Mouse (Mus musculus) layer of hippocampus, postnatal 10 days (tissue): Measurements from ENCODE around the gene Tnks1bp1. TPM values are rescaled to one million over a fixed set of nuclear protein-coding genes. Genes with fewer than 3 reads are reported as not detected.

ENCODE experiments used
- DNase-seq, 2 experiments: peaks; one replicate each; pipeline ENCODE4 v3.0.0; 2021; ENCODE audit warnings: low spot score in 2 of 2
- long read RNA-seq: library from polyadenylated mRNA; stranded (forward); transcript quantifications from one replicate; pipeline ENCODE4 v2.0.0, GENCODE M21; 2023
- total RNA-seq, 2 experiments: library from RNA; stranded (reverse); gene quantifications; 2 replicates each; pipeline ENCODE4 v1.2.3; 2021

Gene Tnks1bp1
- 100 to 1,000 TPM; 112 to 130 TPM for total RNA-seq
- long read RNA-seq, partial matches to known transcripts: 12 of 15 reads
- long read RNA-seq, other reads (novel, unspliced or antisense): 3 of 15 reads

DNA sequence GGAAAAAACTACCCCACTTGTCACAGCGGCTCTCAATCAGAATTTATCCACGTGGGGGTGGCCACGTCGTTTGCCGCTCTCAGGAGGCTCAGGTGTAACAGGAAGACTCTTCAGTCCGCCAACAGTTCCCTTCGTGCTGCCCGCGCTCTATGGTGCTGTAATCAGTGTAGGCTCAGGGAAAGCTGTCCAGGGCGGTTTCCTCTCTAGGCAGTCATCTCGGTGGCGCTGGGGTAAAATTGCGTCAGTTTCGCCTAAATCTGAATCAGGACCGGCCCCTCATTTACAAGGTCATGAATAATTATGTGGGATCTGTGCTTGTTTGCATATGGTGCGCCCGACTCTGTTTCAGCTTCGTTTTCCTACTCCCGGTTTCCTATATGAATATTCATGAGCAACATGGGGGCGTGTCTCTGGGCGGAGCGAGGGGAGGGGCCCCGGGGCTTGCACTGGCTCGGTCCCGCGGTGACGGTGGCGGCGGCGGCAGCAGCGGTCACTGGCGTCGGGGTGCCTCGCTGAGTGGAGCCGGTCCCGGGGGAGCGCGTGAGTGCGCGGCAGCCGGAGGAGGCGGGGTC is at the start of gene Tnks1bp1:
Gene Tnks1bp1, plus strand, starts transcription at position 427 of the 572 bp plus-strand sequence.
- DNase-seq: peak; percentile 91 to 95

DNA sequence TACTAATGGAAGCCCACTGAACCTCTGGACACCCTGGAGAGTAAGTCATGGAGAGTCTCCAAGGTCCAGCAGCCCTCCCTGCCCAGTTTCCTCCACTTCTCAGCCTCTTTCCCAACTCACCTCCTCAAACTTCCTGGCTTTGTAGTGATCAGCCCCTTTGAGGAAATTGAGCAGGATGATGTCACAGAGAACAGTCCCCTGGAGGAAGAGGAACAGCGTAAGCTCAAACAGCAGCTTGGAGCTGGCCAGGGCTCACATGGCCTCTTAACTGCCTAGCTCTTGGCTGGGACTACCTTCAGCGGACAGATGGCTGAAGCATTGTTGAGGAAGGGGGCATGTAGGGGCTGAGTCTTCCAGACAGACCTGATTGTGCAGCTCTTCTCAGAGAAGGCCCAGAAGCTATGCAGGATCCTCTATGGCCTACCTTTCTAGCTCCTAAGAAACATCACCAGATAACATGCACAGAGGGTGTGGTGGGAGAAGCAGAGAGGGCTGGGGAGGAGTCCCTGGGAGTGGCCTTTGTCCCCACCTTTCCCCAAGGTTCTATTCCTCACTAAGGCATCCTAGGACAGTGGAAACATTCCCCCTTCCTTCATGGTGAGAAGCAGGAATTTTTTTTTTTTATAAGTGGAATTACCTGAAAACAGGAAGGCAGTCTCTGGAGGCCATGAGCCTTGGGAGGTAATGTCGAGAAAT is 48.2 kb upstream of the Tnks1bp1 start:
- no peak for DNase-seq

DNA sequence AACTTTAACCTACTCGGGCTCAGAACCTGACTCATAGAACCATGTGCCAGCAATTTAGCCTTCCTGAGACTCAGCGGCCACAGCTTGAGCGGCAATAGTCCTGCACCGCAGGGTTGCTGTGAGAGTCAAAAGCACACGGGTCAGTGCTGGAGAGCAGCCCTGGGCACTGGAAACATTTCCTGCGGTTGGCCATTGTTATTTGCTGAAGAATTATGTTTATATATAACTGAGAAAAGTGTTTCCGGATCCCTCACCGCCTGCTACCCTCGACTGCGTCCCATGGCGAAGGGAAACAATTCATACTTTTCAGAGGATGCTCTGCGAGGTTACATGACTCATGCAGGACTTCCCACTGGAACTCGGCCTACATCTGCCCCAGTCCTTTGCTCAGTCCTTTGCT is 46.3 kb upstream of the Tnks1bp1 start:
- no peak for DNase-seq

DNA sequence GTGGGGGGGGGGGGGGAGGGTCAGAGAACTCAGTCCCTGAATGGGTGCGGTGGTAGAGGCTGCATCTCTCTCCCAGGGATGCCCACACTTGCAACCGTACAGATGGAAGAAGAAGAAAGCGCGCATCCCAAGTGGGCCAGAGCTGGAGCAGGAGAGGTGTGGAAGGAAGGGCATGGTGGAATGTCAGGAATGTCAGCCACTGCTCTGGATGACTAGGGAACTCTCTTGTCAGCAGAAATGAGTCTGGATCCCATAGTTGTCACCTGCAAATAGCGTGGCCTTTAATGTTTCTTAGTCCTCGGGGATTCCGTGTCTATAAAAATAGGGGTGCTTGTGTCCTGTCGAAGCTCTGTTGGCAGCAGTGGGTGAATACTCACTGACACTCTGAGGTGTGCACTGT is 45.2 kb upstream of the Tnks1bp1 start:
- DNase-seq: no peak

DNA sequence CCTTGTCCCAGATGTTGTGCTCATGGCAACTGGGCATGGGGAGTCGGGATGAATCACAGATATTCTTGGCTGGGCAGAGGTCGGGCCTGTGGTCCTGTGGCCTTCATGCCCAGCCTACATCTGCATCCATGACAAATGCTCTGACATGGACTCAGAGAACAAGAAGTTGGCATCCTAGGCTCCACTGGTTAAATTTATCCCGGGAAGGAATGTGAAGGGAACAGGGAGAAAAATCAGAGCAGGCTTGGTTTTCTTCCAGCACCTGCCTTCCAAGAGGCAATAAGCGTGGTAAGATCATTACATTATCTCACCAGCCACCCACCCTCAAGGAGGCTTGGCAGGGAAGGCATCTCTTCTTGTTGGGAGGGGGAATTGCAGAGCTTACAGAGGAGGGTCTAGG is 43.5 kb upstream of the Tnks1bp1 start:
- DNase-seq: peak in 1 of 2 experiments; percentile 11

DNA sequence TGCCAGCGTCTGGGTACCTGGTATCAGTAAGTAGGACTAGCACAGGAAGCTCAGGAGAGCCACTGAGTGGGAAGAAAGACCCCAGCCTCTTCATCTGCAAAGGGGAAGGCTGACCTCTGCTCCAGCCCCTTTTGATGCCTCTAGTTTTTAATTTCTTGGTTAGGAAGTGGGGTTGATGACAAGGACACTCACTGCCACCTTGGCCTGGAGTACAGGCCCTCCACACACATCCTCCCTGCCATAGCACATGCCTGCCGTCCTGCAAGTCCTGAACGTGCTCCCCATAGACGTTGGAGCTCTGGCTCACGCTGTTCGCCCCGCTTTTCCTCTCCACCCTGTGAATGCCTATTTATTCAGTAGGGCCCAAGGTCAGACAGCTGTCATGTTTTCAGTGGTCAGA is 41.2 kb upstream of the Tnks1bp1 start:
- no peak for DNase-seq

DNA sequence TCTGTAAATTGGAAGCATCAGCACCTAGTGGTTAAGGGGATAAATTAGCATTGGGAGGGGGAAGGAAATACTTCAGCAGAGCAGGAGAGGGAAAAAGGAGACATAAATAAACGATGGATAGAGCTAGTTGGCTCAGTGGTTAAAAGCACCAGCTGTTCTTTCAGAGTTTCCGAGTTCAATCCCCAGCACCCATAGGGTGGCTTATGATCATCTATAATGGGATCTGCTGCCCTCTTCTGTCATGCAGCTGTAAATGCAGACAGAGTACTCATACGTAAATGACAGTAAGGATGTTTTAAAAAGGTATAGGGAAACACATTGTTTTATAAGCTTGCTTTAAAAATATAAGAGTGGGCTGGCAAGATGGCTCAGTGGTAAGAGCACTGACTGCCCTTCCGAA is 40.1 kb upstream of the Tnks1bp1 start:
- DNase-seq: peak in 1 of 2 experiments; percentile 18

DNA sequence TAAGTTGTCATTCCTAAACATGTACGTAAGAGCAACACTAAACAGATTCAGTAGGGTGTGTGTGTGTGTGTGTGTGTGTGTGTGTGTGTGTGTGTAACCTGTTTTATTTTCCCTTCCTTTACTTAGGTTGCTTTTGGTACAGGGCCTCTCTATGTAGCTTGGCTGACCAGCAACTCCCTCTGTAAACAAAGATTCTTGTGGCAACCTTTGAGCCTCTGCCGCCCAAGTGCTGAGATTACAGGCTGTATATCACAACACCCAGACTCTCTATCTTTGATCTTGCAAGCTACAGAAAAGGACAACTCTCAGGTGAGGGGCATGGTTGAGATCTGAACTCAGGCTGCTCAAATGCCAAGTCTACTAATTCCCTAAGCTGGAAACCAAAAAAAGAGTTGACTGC is 38.6 kb upstream of the Tnks1bp1 start:
- DNase-seq: no peak

DNA sequence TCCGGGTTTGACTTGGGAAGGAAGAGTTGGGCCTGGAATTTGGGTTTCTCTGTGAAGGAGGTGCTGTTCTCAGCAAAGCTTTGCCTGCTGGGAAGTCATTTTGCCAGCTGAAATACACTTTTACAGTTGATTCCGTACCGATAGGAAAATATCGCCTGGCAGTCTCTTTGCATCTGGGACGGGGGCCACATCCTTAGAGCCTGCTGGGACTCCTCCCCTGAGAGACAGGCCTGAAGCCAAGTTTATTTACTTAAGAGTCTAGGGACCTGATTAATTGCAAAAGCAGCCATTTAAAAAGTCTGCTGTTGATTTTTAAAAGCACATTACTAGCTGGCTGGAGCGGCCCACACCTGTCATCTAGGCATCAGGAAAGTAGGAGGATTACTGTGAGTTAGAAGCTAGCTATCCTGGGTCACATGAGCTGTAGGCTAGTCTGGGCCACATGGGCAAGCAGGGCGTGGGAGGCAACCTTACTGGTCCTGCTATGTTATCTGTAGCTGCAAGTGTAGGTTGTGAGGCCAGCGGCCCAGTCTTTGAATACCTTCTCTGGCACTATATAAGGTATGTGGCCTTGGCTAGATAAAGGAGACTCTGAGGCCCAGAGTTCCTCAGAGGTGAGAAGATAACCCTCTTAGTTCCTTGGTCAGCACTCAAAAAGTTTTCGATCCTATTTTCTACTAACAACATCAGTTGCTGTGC is 35.8 kb upstream of the Tnks1bp1 start:
- DNase-seq: peak in 1 of 2 experiments; percentile 28

DNA sequence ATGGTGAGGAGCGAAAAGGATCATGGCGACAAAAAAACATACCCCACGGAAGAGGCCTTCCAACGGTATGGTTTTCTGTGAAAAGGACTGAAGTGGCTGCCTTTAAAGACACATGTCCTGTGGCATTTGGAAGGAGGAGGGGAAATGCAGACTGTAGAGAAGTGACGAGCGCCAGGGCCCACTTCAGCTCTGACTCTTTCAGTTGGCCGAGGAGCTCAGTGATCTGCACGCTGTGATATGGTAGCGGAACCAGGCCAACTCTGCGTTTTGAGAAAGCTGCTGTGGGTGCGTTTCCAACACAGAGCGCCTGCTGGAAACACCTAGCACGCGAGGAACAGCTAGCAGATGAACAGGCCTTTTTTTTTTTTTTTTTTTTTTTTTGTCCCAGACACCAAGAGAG is 35.1 kb upstream of the Tnks1bp1 start:
- DNase-seq: peak in 1 of 2 experiments; percentile 43

DNA sequence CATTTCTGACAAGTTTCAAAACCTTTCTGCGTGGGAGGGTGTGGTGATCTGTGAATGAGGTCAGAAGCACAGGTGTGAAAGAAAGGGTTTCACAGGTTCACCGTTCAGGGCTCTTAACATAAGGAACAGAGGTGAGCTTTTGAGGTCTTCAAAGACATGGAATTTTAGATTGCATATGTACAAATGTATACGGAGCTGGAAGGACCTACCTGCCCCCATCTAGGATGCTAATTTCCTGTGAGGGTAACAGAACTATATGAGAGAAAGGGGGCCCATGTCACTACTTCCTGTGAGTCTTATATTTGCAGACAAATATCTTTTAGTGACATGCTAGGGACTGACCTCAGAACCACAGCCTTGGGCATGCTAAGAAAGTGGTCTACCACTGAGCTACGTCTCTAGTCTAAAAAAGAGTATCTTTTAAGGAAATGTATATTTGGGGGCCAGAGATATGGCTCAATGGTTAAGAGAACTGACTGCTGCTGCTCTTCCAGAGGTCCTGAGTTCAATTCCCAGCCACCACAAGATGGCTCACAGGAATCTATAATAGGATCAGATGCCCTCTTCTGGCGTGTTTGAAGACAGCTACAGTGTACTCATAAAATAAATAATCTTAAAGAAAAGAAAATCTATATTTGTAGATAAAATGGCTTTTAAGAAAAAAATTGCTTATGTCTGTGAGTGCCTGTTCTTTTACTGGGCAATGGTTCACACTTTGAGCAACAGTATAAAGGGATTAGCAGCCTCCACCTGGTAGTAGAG is 33.8 kb upstream of the Tnks1bp1 start:
- DNase-seq: no peak

DNA sequence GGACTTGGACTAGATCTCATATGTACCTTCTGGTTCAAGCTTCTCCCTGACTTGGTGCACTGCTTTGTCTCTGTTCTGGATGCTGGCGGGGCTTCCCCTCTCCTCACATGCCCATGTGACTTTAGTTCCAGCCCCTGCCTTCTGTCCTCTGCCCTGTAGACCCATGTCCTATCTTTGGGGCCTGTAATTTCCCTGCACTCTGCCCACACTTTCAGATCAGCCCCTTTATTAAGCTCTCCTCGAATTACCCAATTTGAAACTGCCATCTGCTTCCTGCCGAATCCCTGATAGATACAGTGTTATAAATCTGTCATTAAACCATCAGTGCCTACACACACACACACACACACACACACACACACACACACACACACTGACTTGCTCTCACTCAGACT is 33.2 kb upstream of the Tnks1bp1 start:
- DNase-seq: peak; percentile 34 to 39

DNA sequence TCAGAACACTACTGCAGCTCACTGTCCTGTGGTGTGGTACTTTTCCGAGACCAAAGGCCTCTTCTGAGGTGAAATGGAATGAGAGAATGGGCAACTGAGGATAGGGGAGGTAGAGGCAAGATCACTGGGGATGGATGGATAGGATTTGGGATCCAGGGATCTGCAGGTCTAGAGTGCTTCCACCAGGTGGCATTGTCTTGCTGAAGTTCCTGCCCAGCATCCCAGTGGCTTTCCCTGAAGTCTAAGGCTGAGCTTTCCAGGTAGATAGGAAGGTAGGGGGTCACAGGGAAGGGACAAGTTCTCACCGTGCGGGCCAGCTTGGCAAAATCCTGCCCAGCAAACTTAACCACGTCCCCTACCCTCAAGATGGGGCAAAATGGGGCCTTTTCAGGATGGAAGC is 25.8 kb upstream of the Tnks1bp1 start:
- DNase-seq: peak in 1 of 2 experiments; percentile 39

DNA sequence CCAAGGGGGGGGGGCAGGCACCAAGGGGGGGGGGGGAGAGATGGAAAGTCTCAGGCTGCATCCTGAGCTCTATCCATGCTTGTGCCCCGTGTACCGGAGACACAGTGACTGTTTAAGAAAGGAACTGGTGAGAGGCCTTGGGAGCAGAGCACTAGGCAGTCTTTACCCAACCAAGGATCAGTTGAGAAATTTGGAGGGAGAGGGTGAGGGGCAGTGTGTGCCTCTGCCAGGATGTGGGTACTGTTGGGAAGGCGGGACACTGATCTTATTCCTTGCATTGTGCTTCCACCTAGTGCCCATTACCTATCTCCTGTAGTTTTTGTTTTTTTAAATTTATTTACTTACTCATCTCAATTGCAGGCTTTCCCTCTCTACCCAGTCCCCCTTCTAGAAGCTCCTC is 21.6 kb upstream of the Tnks1bp1 start:
- DNase-seq: no peak

DNA sequence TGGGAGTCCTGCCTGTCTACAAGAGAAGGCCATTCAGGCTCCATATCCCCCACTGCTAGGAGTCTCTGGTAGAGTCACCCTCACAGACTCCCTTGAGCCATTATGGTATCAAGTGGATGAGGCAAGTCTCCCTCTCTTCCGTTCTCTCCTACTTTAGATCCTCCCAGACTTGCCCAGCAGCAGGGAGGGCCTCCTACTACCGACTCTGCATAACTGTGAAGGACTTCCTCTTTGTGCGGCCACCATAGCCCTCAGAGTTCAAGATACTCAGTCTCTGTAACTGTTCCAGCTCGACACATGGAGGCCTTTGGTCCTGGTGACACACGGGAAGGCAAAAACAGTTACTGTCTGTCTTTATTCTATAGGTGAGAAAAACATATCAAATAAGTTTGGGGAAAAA is 20.5 kb upstream of the Tnks1bp1 start:
- DNase-seq: no peak

DNA sequence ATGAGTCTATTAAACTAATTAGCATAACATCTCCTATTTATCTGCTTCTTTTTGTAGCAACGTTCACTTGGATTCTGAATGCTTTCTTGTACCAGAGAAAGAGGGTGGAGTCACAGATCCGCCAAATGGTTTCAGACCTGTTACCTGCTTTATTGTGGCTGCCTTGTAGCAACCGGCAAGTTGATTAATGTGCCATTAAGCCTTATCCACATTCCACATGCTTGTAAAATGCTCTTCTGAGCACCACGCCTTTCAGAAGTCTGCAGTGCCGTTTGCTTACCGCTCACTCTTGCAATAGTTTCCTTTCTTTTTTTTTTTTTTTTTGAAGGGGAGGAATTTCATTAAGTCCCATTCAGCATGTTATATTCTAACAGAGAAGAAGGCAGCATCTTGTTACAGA is 17.9 kb upstream of the Tnks1bp1 start:
- DNase-seq: no peak

DNA sequence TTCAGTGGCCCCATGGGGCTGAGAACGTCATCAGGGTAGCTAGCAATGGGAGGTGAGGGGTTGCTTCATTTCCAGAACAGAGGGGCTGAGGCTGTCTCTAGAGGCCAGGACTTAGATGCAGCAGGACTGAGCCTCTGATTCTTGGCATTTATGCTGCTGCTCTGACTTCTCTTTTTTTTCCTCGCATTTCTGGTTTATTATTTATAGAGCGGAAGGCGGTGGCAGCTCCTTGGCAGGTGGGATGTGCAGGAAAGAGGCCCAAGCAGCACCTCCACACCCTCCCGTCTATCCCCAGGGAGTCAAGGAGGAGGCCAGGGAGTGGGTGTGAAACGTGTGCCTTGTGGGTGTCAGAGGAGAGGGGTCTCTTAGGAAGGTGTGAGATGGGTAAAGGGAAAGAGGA is 16.8 kb upstream of the Tnks1bp1 start:
- no peak for DNase-seq

DNA sequence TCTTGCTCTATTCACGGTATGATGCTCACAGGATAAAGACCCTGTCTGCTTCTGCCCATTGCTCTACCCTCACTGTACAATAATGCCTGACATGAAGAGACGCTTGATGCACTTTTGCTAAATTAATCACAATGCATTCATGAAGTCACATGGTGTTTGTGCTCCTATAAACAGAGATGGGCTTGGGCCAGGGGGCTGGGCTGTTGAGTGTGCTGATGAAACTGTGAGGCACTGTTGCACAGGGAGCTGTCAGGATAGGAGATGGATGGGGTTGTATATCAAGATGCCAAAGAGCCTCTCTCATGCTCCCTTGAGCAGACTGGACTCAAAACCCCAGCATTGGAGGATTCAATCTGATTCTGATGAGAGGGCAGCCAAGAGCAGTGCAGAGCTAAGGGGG is 14.7 kb upstream of the Tnks1bp1 start:
- no peak for DNase-seq

DNA sequence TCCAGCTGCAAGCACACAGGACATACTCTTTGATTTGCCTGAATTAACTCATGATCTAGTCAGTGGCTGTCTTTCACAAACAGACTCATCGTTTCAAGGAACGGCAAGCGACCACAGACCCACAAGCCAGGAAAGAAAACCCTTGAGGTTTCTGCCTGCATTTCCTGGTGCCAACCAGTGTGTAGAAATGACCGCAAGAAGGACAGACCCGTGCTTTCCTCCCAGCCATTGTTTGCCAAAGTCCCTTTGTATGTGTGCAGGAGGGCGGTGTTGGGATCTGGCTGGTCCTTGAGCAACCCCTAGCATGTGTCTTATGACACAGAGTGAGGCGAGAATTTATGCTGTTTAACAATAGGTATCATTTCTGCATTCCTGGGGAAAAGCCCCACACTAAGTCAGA is 13.7 kb upstream of the Tnks1bp1 start:
- DNase-seq: no peak

DNA sequence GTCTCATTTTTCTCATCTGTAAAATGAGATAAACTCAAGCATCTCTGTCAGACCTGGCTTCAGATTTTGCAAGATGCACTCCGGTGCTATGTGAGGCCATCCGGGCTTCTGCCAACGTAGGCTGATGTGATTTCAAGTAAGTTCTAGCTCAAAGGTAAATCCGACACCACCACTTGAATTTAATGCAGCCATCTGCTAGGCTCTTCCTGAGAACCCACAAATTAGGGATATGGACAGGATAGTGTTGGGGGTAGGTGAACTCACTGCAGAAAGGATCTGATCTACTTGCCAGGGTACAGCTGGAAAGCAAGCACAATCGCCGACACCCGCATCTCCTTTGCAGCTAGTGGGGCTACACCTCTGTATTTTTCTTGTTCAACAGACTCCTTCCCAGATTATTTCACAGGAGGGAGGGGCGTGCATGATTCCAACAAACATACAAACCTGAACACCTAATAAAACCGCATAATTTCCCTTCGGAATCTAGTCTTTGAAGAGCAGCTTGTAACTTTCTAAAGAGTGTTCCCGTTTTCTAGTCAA is 11.2 kb upstream of the Tnks1bp1 start:
- no peak for DNase-seq
